Mouse (Mus musculus): ENCODE measurements around the gene Ralgps2.

Gene Ralgps2

DNA sequence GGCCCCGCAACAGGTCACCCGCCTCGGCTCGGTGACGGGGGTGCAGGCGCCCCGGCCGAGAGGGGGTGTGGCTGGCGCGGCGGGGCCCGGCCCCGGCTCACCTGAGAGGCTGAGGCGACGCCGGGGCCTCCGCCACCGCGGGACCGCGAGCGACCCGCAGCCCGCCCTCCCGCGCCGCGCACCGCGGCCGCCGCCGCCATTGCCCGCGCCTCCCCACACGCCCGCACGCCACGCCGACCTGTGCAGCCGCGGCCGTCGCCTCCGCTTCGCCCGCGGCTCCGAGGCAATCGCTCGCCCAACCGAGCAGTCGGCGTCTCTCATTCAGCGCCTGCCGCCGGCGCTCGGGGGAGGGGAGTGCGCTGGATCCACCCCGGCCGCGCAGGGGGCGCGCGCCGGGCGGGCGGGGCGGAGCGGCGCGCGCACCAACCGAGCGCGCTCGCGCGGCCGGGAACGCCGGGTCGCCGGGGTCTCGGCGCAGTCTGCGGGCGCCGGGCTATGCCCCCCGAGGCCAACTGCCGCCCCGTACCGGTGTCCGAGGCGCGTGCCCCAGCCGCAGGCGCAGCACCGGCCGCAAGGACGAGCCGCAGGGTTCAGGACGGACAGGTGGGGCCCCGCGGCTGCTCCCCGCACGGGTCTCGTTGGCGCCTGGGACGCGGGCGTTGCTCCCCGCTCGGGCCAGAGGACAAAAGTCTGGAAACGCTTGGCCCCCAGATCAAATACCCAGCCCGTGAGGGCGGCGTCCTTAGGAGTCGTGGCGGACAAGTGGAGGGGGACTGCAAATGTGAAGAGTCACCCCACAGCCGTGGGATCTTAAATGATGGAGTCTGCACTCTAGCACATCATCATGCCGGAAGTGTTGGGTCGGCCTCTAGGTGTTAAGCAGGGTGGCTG lies at the start of gene Ralgps2:
Ralgps2 (minus strand) TSS at position 376 of the 891 bp plus-strand sequence.
- DNase-seq (ENCODE audit: low read depth) = no peak

GRCm38 (mm10) chr1:156987576-156987975 lies 48.1 kb upstream of the Ralgps2 start:
- no peak for DNase-seq (ENCODE audit: low read depth)

GRCm38 (mm10) chr1:156986641-156987345 lies 47.4 kb upstream of the Ralgps2 start:
- DNase-seq (ENCODE audit: low read depth) = no peak

GRCm38 (mm10) chr1:156985657-156986640 lies 46.5 kb upstream of the Ralgps2 start:
- no peak for DNase-seq (ENCODE audit: low read depth)

DNA sequence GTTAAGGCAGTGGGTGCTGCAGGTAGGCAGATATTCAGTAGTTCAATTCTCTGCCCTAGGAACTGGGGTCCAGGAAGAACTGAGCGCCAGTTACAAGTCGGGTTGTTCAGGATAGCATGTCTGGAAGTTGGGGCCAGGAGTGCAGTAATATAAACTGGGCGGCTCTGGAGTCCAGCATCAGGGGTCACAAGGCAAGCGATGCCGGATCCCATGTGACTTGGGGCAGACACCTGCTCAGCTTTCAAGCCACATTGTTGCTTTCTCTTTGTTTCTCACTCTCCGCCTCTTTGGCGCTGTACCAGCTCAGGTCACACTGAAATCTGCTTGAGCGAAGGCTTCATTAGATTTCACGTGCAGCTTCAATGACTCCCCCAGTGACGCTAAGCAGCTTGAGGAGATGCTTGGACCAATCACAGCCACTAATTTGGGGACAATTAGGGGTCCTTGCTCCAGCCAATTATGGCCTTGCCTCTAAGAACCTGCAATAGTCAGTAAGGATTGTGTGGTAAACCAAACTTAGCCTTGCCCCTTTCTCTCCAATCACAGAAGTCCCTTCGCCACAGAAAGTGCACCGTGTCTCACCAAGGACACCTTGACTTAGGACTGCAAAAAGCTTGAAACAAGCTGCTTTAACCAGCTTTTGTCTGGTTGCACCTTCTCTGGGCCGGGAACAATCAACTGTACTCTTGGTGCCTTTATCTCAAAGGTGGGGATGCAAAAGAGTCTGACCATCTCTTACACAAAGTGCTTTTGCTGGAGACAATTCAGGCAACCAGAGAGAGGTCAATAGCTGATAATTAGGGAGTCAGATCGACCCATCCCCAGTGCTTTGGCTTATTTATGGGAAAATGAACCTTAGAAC lies 43.8 kb upstream of the Ralgps2 start:
- no peak for DNase-seq (ENCODE audit: low read depth)

DNA sequence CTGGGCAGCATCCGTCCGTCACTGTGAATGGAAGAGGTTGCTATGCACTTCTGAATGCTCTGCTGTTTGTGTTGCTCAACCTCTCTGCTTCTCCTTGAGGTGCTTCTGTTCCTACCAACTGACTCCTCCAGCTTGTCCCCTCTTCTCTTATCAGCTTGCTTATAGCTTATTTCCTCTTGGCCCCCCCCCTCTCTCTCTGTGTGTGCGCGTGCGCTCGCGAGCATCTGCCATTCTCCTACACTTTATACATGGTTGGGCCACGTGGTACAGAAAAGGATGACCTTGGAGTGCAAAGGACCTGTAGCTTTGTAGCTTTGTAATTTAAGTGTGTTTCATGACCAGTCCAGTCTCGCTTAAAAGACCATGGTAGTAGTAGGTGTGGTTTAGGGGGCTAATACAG lies 42.5 kb upstream of the Ralgps2 start:
- no peak for DNase-seq (ENCODE audit: low read depth)

- no peak for DNase-seq (ENCODE audit: low read depth)
Measured at GRCm38 (mm10) chr1:156979722-156980121, 40.3 kb upstream of the Ralgps2 start.

DNA sequence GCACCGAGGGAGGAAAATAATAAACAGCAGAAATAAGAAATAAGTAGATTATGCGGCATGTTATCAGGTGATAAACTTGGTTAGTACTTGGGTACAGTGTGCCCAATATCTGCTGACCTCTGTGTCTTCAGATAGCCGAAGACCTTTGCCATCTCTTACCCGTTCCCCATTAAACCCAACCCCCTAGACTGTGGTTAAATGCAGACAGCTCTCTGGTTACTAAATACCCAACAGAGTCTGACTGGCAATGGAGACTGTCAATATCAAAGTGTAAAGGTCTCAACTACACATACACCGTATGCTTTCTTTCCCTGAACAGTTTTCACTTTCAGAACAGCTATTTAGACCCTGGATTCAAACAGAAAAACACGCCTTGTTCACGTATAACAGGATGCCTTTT lies 39.2 kb upstream of the Ralgps2 start:
- DNase-seq (ENCODE audit: low read depth) = no peak

- no peak for DNase-seq (ENCODE audit: low read depth)
Measured at GRCm38 (mm10) chr1:156973857-156974256, 34.4 kb upstream of the Ralgps2 start.

- no peak for DNase-seq (ENCODE audit: low read depth)
Measured at GRCm38 (mm10) chr1:156972391-156972790, 33.0 kb upstream of the Ralgps2 start.

DNA sequence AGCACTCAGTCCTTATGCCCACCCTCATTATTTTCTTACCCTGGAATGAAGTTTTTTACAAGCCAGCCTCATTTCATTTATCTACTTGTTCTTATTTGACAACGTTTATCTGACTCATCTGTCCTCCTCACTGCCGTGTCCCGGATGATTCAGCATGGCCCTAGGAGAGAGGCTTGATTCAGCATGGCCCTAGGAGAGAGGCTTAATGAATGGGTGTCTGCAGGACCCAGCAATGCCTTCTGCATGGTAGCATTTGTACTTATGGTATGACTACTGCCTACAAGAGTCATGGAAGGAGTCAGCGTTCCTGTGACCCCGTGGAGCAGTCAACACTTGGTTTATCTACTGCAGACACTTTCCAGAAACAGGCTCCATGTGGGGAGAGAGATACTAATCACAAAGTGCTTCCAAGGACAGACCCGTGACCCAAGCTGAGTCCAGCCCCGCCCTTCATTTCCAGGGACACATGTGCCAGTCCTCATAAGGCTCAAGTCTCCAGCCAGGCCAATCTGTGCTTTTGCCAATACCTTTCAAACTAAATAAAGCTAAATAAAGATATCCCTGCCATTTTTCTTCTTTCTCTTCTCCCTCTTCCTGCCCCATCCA lies 31.9 kb upstream of the Ralgps2 start:
- DNase-seq (ENCODE audit: low read depth) = no peak

GRCm38 (mm10) chr1:156970641-156971040 lies 31.2 kb upstream of the Ralgps2 start:
- DNase-seq (ENCODE audit: low read depth) = no peak

- no peak for DNase-seq (ENCODE audit: low read depth)
Measured at GRCm38 (mm10) chr1:156968107-156968506, 28.7 kb upstream of the Ralgps2 start.

DNA sequence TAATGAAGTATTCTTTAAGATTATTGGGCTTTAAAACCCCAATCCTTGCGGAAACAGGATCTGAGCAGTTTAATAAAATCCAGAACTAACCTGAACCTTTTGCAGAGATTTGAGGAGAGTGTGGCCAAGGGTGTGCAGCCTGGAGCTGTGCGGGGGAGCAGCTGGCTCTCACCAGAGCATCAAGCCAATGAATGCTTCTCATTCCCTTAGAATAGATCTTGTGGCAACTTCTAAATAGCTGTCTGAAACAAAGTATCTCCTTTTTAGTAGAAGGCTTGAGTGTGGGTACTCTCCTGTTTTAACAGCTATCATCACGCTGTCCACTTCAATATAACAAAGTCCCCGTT lies 25.1 kb upstream of the Ralgps2 start:
- DNase-seq (ENCODE audit: low read depth) = no peak

GRCm38 (mm10) chr1:156963871-156964585 lies 24.6 kb upstream of the Ralgps2 start:
- DNase-seq (ENCODE audit: low read depth) = no peak

DNA sequence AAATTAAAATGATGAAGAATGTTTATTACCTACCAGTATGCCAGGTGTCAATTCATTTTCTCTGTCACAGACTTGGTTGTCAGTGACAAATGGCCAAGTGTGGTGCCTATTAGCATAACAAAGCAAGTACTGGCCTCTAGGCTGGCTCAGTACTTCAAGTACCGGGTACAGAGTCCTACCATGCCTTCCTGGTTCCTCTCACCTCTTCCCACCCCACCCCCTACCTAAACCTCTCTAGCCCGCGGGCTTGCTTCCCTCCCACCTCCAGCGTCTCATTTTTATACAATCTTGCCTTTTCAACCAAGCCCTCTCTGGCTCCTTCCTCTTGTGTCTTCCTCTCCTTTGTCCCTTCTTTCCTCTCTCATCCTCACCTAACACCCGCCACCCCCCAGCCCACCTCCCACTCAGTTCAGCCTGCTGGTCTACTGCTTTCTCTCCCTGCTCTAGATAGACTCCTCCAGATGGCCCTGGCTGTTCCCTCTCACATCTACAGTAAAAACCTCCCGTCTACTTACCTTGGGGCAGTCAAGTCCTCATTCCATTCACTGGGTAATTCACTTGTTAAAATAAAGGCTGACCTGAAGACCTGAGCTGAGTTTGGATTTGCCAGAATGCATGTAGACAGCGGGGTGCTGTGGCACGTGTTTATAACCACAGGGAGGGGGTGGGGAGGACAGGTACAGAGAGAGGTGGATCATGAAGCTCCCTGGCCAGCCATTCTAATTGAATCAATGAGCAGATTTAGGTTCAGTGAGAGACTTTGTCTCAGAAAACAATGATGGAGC lies 22.2 kb upstream of the Ralgps2 start:
- no peak for DNase-seq (ENCODE audit: low read depth)

DNA sequence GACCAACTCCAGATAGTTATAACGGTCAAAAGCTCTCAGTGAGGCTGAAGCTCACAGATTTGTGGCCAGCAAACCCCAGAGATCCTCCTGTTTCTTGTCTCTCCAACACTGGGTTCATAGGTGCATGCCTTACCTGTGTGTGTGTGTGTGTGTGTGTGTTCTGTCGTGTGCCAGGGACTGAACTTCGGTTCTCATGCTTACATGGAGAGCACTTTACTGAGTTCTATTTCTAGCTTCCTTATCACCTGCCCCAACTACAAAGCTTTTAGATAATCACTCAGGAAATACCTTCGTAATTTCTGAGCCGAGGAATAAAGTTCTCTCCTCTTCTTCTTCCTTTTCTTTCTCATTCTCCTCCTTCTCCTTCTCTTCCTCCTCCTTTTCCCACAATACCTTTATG lies 19.6 kb upstream of the Ralgps2 start:
- no peak for DNase-seq (ENCODE audit: low read depth)

GRCm38 (mm10) chr1:156957360-156957759 lies 17.9 kb upstream of the Ralgps2 start:
- no peak for DNase-seq (ENCODE audit: low read depth)

All from fibroblast of lung, adult 2 months (primary cell).